Mouse (Mus musculus) MEL (cell line): Measurements from ENCODE around the gene Lag3. TPM values are rescaled to one million over a fixed set of nuclear protein-coding genes. Genes with fewer than 3 reads are reported as not detected.

Experiments
- DNase-seq: peaks from one replicate; pipeline ENCODE4 v3.0.0; 2011; ENCODE audit warnings: low read depth, low spot score
- H3K27ac ChIP-seq: 2 replicates; pipeline ENCODE4 v1.5.1; 2012; ENCODE audit warnings: low read depth, mild to moderate bottlenecking, control low read depth, low read length, moderate library complexity; ENCODE audit not compliant: control insufficient read depth
- H3K27me3 ChIP-seq, 2 experiments: fragments of 150-350 bp in 1 of 2; sonication (generic) in 1 of 2; 2 replicates each; pipeline ENCODE4 v1.6.1; 2012; ENCODE audit warnings: low read length in 2 of 2, mild to moderate bottlenecking in 2 of 2, improper control_type of control experiment in 1 of 2, moderate library complexity in 1 of 2; ENCODE audit not compliant: insufficient read depth in 2 of 2, control insufficient read depth in 1 of 2
- H3K36me3 ChIP-seq, 2 experiments: 2 replicates each; pipeline ENCODE4 v1.6.1; 2012 to 2014; ENCODE audit warnings: low read length in 2 of 2, improper control_type of control experiment in 1 of 2, inconsistent platforms in 1 of 2, mild to moderate bottlenecking in 1 of 2; ENCODE audit not compliant: insufficient read depth in 2 of 2, control insufficient read depth in 1 of 2
- H3K4me1 ChIP-seq, 2 experiments: fragments of 150-350 bp in 1 of 2; sonication (generic) in 1 of 2; 2 replicates each; pipeline ENCODE4 v1.6.1; 2012; ENCODE audit warnings: low read length in 2 of 2, improper control_type of control experiment in 1 of 2, mild to moderate bottlenecking in 1 of 2; ENCODE audit not compliant: insufficient read depth in 2 of 2, control insufficient read depth in 1 of 2
- H3K4me3 ChIP-seq, 2 experiments: fragments of 150-350 bp in 1 of 2; sonication (generic) in 1 of 2; 2 replicates each; pipeline ENCODE4 v1.5.1; 2012; ENCODE audit warnings: low read depth in 2 of 2, low read length in 2 of 2, mild to moderate bottlenecking in 2 of 2, moderate library complexity in 2 of 2, control low read depth in 1 of 2, improper control_type of control experiment in 1 of 2; ENCODE audit not compliant: control insufficient read depth in 1 of 2, insufficient read depth in 1 of 2
- H3K79me2 ChIP-seq: 2 replicates; pipeline ENCODE4 v1.6.1; 2012; ENCODE audit warnings: mild to moderate bottlenecking, low read length, moderate library complexity; ENCODE audit not compliant: control insufficient read depth, poor library complexity, insufficient read depth
- H3K9ac ChIP-seq: 2 replicates; pipeline ENCODE4 v1.6.1; 2012; ENCODE audit warnings: low read depth, mild to moderate bottlenecking, control low read depth, low read length, moderate library complexity; ENCODE audit not compliant: control insufficient read depth, poor library complexity, severe bottlenecking
- H3K9me3 ChIP-seq: fragments of 150-350 bp; sonication (generic); replicated peaks from 2 replicates; pipeline ENCODE4 v1.6.1; 2012; ENCODE audit warnings: mild to moderate bottlenecking, low read length, improper control_type of control experiment, moderate library complexity; ENCODE audit not compliant: insufficient read depth
- BHLHE40 ChIP-seq: IDR thresholded peaks from 2 replicates; pipeline ENCODE4 v1.6.1; 2012; ENCODE audit warnings: low read depth, mild to moderate bottlenecking, inconsistent platforms, low read length, improper control_type of control experiment, borderline replicate concordance
- CHD1 ChIP-seq: IDR thresholded peaks from 2 replicates; pipeline ENCODE4 v1.6.1; 2012; ENCODE audit warnings: low read depth, mild to moderate bottlenecking, inconsistent platforms, low read length, improper control_type of control experiment
- CHD2 ChIP-seq: IDR thresholded peaks from 2 replicates; pipeline ENCODE4 v1.6.1; 2011; ENCODE audit warnings: low read length, improper control_type of control experiment
- CTCF ChIP-seq, 3 experiments: IDR thresholded peaks in 2 of 3; conservative IDR thresholded peaks in 1 of 3; 2 replicates each; pipeline ENCODE4 v1.5.1; 2011 to 2012; ENCODE audit warnings: low read length in 3 of 3, low read depth in 2 of 3, mild to moderate bottlenecking in 2 of 3, improper control_type of control experiment in 1 of 3, inconsistent platforms in 1 of 3, mixed read lengths in 1 of 3, moderate library complexity in 1 of 3; ENCODE audit not compliant: control insufficient read depth in 1 of 3, insufficient read depth in 1 of 3, poor library complexity in 1 of 3, severe bottlenecking in 1 of 3
- E2F4 ChIP-seq: IDR thresholded peaks from 2 replicates; pipeline ENCODE4 v1.6.1; 2011; ENCODE audit warnings: low read depth, low read length, improper control_type of control experiment, borderline replicate concordance
- EP300 ChIP-seq, 2 experiments: IDR thresholded peaks; 2 replicates each; pipeline ENCODE4 v1.6.1; 2011; ENCODE audit warnings: improper control_type of control experiment in 2 of 2, low read length in 2 of 2, low read depth in 1 of 2, mild to moderate bottlenecking in 1 of 2
- ETS1 ChIP-seq: IDR thresholded peaks from 2 replicates; pipeline ENCODE4 v1.6.1; 2012; ENCODE audit warnings: low read depth, mild to moderate bottlenecking, inconsistent platforms, low read length, improper control_type of control experiment, moderate library complexity
- GABPA ChIP-seq: IDR thresholded peaks from 2 replicates; pipeline ENCODE4 v1.6.1; 2012; ENCODE audit warnings: low read depth, mild to moderate bottlenecking, inconsistent platforms, low read length, improper control_type of control experiment, moderate library complexity
- GATA1 ChIP-seq: IDR thresholded peaks from 2 replicates; pipeline ENCODE4 v1.6.1; 2011; ENCODE audit warnings: low read depth, low read length, improper control_type of control experiment
- HCFC1 ChIP-seq: IDR thresholded peaks from 2 replicates; pipeline ENCODE4 v1.6.1; 2012; ENCODE audit warnings: low read depth, mild to moderate bottlenecking, inconsistent platforms, low read length, improper control_type of control experiment, moderate library complexity
- JUND ChIP-seq: IDR thresholded peaks from 2 replicates; pipeline ENCODE4 v1.6.1; 2011; ENCODE audit warnings: low read depth, mild to moderate bottlenecking, improper control_type of control experiment, low read length
- KAT2A ChIP-seq: conservative IDR thresholded peaks from 2 replicates; pipeline ENCODE4 v1.6.1; 2012; ENCODE audit warnings: low read depth, low read length, improper control_type of control experiment, inconsistent platforms
- MAFK ChIP-seq: IDR thresholded peaks from 2 replicates; pipeline ENCODE4 v1.6.1; 2011; ENCODE audit warnings: low read depth, mild to moderate bottlenecking, low read length, improper control_type of control experiment, borderline replicate concordance
- MAZ ChIP-seq: IDR thresholded peaks from 2 replicates; pipeline ENCODE4 v1.6.1; 2012; ENCODE audit warnings: low read depth, mild to moderate bottlenecking, inconsistent platforms, low read length, improper control_type of control experiment
- MXI1 ChIP-seq: IDR thresholded peaks from 2 replicates; pipeline ENCODE4 v1.6.1; 2011; ENCODE audit warnings: mild to moderate bottlenecking, low read depth, low read length, improper control_type of control experiment
- MYB ChIP-seq: IDR thresholded peaks from 2 replicates; pipeline ENCODE4 v1.6.1; 2011; ENCODE audit warnings: mild to moderate bottlenecking, low read depth, low read length, improper control_type of control experiment
- MYC ChIP-seq: IDR thresholded peaks from 2 replicates; pipeline ENCODE4 v1.6.1; 2011; ENCODE audit warnings: low read depth, mild to moderate bottlenecking, low read length, improper control_type of control experiment, moderate library complexity
- NELFE ChIP-seq: IDR thresholded peaks from 2 replicates; pipeline ENCODE4 v1.6.1; 2011; ENCODE audit warnings: low read depth, low read length, improper control_type of control experiment
- NRF1 ChIP-seq: IDR thresholded peaks from 2 replicates; pipeline ENCODE4 v1.6.1; 2014; ENCODE audit warnings: low read depth, mild to moderate bottlenecking, inconsistent platforms, low read length, improper control_type of control experiment, moderate library complexity; ENCODE audit not compliant: poor library complexity, insufficient read depth, severe bottlenecking
- POLR2A ChIP-seq, 2 experiments: IDR thresholded peaks; 2 replicates each; pipeline ENCODE4 v1.6.1; 2011 to 2012; ENCODE audit warnings: low read length in 2 of 2, mild to moderate bottlenecking in 2 of 2, control low read depth in 1 of 2, improper control_type of control experiment in 1 of 2, low read depth in 1 of 2, moderate library complexity in 1 of 2; ENCODE audit not compliant: control insufficient read depth in 1 of 2, insufficient read depth in 1 of 2, poor library complexity in 1 of 2
- POLR2AphosphoS2 ChIP-seq: IDR thresholded peaks from 2 replicates; pipeline ENCODE4 v1.6.1; 2011; ENCODE audit warnings: low read length, improper control_type of control experiment
- RAD21 ChIP-seq: IDR thresholded peaks from 2 replicates; pipeline ENCODE4 v1.6.1; 2011; ENCODE audit warnings: mild to moderate bottlenecking, low read depth, low read length, improper control_type of control experiment
- RCOR1 ChIP-seq: IDR thresholded peaks from 2 replicates; pipeline ENCODE4 v1.6.1; 2012; ENCODE audit warnings: low read depth, mild to moderate bottlenecking, inconsistent platforms, low read length, improper control_type of control experiment
- SIN3A ChIP-seq: IDR thresholded peaks from 2 replicates; pipeline ENCODE4 v1.6.1; 2012; ENCODE audit warnings: low read length, improper control_type of control experiment, inconsistent platforms
- SMC3 ChIP-seq: IDR thresholded peaks from 2 replicates; pipeline ENCODE4 v1.6.1; 2011; ENCODE audit warnings: low read depth, low read length, improper control_type of control experiment
- TAL1 ChIP-seq: IDR thresholded peaks from 2 replicates; pipeline ENCODE4 v1.6.1; 2012; ENCODE audit warnings: mild to moderate bottlenecking, inconsistent platforms, low read length, moderate library complexity, mixed read lengths
- TBP ChIP-seq: IDR thresholded peaks from 2 replicates; pipeline ENCODE4 v1.8.0; 2011; ENCODE audit warnings: low read depth, low read length, improper control_type of control experiment
- TCF12 ChIP-seq: IDR thresholded peaks from 2 replicates; pipeline ENCODE4 v1.6.1; 2014; ENCODE audit warnings: low read depth, mild to moderate bottlenecking, inconsistent platforms, low read length, improper control_type of control experiment, moderate library complexity
- UBTF ChIP-seq: IDR thresholded peaks from 2 replicates; pipeline ENCODE4 v1.6.1; 2012; ENCODE audit warnings: low read depth, mild to moderate bottlenecking, inconsistent platforms, low read length, improper control_type of control experiment, moderate library complexity, borderline replicate concordance; ENCODE audit not compliant: insufficient read depth
- USF1 ChIP-seq: IDR thresholded peaks from 2 replicates; pipeline ENCODE4 v1.6.1; 2014; ENCODE audit warnings: low read depth, mild to moderate bottlenecking, inconsistent platforms, low read length, improper control_type of control experiment, moderate library complexity
- USF2 ChIP-seq, 2 experiments: IDR thresholded peaks; 2 replicates each; pipeline ENCODE4 v1.6.1; 2011 to 2012; ENCODE audit warnings: improper control_type of control experiment in 2 of 2, low read length in 2 of 2, borderline replicate concordance in 1 of 2, inconsistent platforms in 1 of 2, low read depth in 1 of 2, mild to moderate bottlenecking in 1 of 2; ENCODE audit not compliant: insufficient read depth in 1 of 2
- ZC3H11A ChIP-seq: IDR thresholded peaks from 2 replicates; pipeline ENCODE4 v1.6.1; 2012; ENCODE audit warnings: low read depth, mild to moderate bottlenecking, inconsistent platforms, low read length, improper control_type of control experiment
- ZMIZ1 ChIP-seq: IDR thresholded peaks from 2 replicates; pipeline ENCODE4 v1.6.1; 2012; ENCODE audit warnings: low read depth, mild to moderate bottlenecking, inconsistent platforms, low read length, improper control_type of control experiment, moderate library complexity
- ZNF384 ChIP-seq: IDR thresholded peaks from 2 replicates; pipeline ENCODE4 v1.6.1; 2012; ENCODE audit warnings: low read depth, mild to moderate bottlenecking, inconsistent platforms, low read length, improper control_type of control experiment
- polyA plus RNA-seq, 2 experiments: library from polyadenylated mRNA; stranded (reverse) in 1 of 2; unstranded in 1 of 2; fragments of >175 nt in 1 of 2; fragments of >200 nt in 1 of 2; gene quantifications; 2 replicates each; pipeline versions ENCODE4 v1.2.1 to v1.2.4; 2012; ENCODE audit warnings: low replicate concordance in 2 of 2, low read depth in 1 of 2; ENCODE audit not compliant: insufficient read length in 2 of 2, insufficient read depth in 1 of 2, missing spikeins in 1 of 2
- total RNA-seq: library from RNA; depleted of rRNA; stranded (reverse); fragments of 300-350 nt; gene quantifications from 2 replicates; pipeline ENCODE4 v1.2.3, GENCODE M21; 2012

Gene Lag3
- total and polyA plus RNA-seq, 3 experiments = 0.35 to 1.3 TPM; not detected in 1

GRCm38 (mm10) chr6:124859725-124860124 is 51.8 kb downstream of the Lag3 start:
- Histone ChIP-seq H3K79me2 (no peaks in the 10 kb centered on the region), H3K9ac (no peak overlapping the region), H3K36me3 (no peaks in the 10 kb centered on the region)
- no peak for TF ChIP-seq E2F4
- TF ChIP-seq UBTF = no peak
- TF ChIP-seq TCF12 = no peak
- TF ChIP-seq NRF1 = no peak
- TF ChIP-seq ZC3H11A = peak; percentile 83
- no peak for TF ChIP-seq KAT2A
- TF ChIP-seq POLR2A (IDR thresholded peaks at IDR 0.05; ENCODE audit: control insufficient read depth in 1 of 2, insufficient read depth in 1 of 2, low read depth in 1 of 2, low read length in 2 of 2, poor library complexity in 1 of 2) = no peak
- TF ChIP-seq TBP = no peak
- no peak for TF ChIP-seq RCOR1
- no peak for TF ChIP-seq POLR2AphosphoS2
- no peak for TF ChIP-seq ZNF384
- no peak for TF ChIP-seq MYB
- TF ChIP-seq ZMIZ1 = no peak
- TF ChIP-seq RAD21 = peak; percentile 90
- TF ChIP-seq GABPA = no peak
- no peak for TF ChIP-seq GATA1
- peak; percentile 89 to 96 (median 89) for TF ChIP-seq CTCF (IDR thresholded peaks at IDR 0.05 in 2 of 3, conservative IDR thresholded peaks at IDR 0.05 in 1 of 3; ENCODE audit: control insufficient read depth in 1 of 3, insufficient read depth in 1 of 3, low read depth in 2 of 3, low read length in 3 of 3, poor library complexity in 1 of 3, severe bottlenecking in 1 of 3)
- TF ChIP-seq MAZ = no peak
- TF ChIP-seq HCFC1 = no peak
- TF ChIP-seq NELFE = no peak
- TF ChIP-seq TAL1 = no peak
- TF ChIP-seq MXI1 = no peak
- no peak; the same call in 1 of the 2 replicates for TF ChIP-seq SIN3A
- no peak for TF ChIP-seq MAFK
- no peak for TF ChIP-seq MYC
- no peak for TF ChIP-seq JUND
- no peak for TF ChIP-seq USF2 (IDR thresholded peaks at IDR 0.05; ENCODE audit: borderline replicate concordance in 1 of 2, insufficient read depth in 1 of 2, low read depth in 1 of 2, low read length in 2 of 2)
- TF ChIP-seq ETS1 = no peak
- no peak for TF ChIP-seq BHLHE40
- peak; percentile 90 for TF ChIP-seq SMC3
- no peak for TF ChIP-seq USF1
- no peak for TF ChIP-seq CHD1
- no peak for TF ChIP-seq CHD2
- TF ChIP-seq EP300 (IDR thresholded peaks at IDR 0.05; ENCODE audit: low read depth in 1 of 2, low read length in 2 of 2) = no peak
- TF ChIP-seq, all 39 proteins: peak for 4
- Histone ChIP-seq H3K4me3 (no peak overlapping the region), H3K27ac (no peak overlapping the region), H3K9me3 (no peaks in the 10 kb centered on the region), H3K4me1 (peaks cover 0 to 3% of the 10 kb centered on the region in 2 experiments; a peak in 2 of 4 replicates), H3K27me3 (peaks cover 4 to 7% of the 10 kb centered on the region in 2 experiments; a peak in 3 of 4 replicates)
- DNase-seq = peak; percentile 77
